Mouse (Mus musculus) C2C12 (cell line): ENCODE measurements around the gene Polr1d. TPM values are rescaled to one million over a fixed set of nuclear protein-coding genes. Genes with fewer than 3 reads are reported as not detected.

Experiments
- H3K27me3 ChIP-seq: one replicate; pipeline ENCODE4 v1.6.1; 2011; ENCODE audit not compliant: control insufficient read depth, insufficient read depth, insufficient read length
- H3K36me3 ChIP-seq: one replicate; pipeline ENCODE4 v1.6.1; 2011; ENCODE audit not compliant: control insufficient read depth, insufficient read depth
- H3K4me3 ChIP-seq: one replicate; pipeline ENCODE4 v1.5.1; 2011; ENCODE audit warnings: mild to moderate bottlenecking, control low read depth; ENCODE audit not compliant: poor library complexity, insufficient read depth, severe bottlenecking
- H3K79me2 ChIP-seq: one replicate; pipeline ENCODE4 v1.6.1; 2011; ENCODE audit not compliant: control insufficient read depth, insufficient read depth
- H3K79me3 ChIP-seq: one replicate; pipeline ENCODE4 v1.6.1; 2011; ENCODE audit warnings: low read depth, control low read depth
- H3ac ChIP-seq: one replicate; pipeline ENCODE3; 2011; ENCODE audit warnings: low read depth; ENCODE audit not compliant: control insufficient read depth, insufficient read length
- CEBPB ChIP-seq: IDR thresholded peaks from one replicate; pipeline ENCODE4 v1.6.1; 2011; ENCODE audit warnings: low read depth, mild to moderate bottlenecking, control low read depth, moderate library complexity
- CTCF ChIP-seq: IDR thresholded peaks from one replicate; pipeline ENCODE4 v1.5.1; 2011; ENCODE audit not compliant: control insufficient read depth, insufficient read depth, insufficient read length
- FOSL1 ChIP-seq: IDR thresholded peaks from one replicate; pipeline ENCODE4 v1.8.0; 2011; ENCODE audit warnings: mild to moderate bottlenecking, low read length; ENCODE audit not compliant: poor library complexity, insufficient read depth, severe bottlenecking
- MAX ChIP-seq: IDR thresholded peaks from one replicate; pipeline ENCODE4 v1.6.1; 2011; ENCODE audit warnings: mild to moderate bottlenecking, control low read depth
- MYOD1 ChIP-seq: IDR thresholded peaks from one replicate; pipeline ENCODE4 v1.6.1; 2011; ENCODE audit warnings: low read depth; ENCODE audit not compliant: control insufficient read depth, insufficient read length
- MYOG ChIP-seq: IDR thresholded peaks from one replicate; pipeline ENCODE4 v1.6.1; 2011; ENCODE audit not compliant: control insufficient read depth, insufficient read length; ENCODE audit errors: extremely low read depth
- USF1 ChIP-seq: IDR thresholded peaks from one replicate; pipeline ENCODE4 v1.6.1; 2011; ENCODE audit warnings: low read depth, mild to moderate bottlenecking, control low read depth, moderate library complexity
- polyA plus RNA-seq: library from polyadenylated mRNA; unstranded; fragments of >200 nt; fragmentation: generic; extraction: Trizol; gene quantifications from one replicate; pipeline ENCODE4 v1.2.1, GENCODE M21; 2012; ENCODE audit warnings: missing spikeins

Gene Polr1d
- polyA plus RNA-seq, 1 experiment: 115 TPM

DNA sequence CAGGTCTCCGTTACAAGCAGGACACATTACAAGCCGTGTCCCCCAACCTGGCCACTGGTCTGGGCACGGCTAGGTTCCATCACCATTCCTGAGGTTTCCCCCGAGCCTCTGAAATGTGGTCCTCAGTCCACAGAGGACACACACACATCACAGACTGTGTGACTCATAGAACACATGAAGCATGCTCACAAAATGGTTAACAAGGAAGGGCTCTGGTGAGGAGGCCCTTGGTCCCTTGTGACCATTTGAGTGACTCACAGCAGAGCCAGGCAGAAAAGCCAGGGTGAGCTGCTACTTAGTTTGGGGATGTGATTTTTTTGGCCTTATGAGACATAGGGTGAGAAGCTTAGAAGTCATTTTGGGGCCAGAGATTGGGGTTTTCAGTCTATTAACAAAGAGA lies 55.1 kb downstream of the Polr1d start:
- H3K4me3 ChIP-seq: no peak overlapping the region
- H3K27me3 ChIP-seq: no peaks in the 10 kb centered on the region
- no peaks in the 10 kb centered on the region for H3K79me3 ChIP-seq
- H3K36me3 ChIP-seq: no peaks in the 10 kb centered on the region
- no peak overlapping the region for H3ac ChIP-seq
- H3K79me2 ChIP-seq: no peaks in the 10 kb centered on the region
- TF ChIP-seq CEBPB: no peak
- TF ChIP-seq CTCF: no peak
- peak; percentile 79 for TF ChIP-seq FOSL1
- peak; percentile 71 for TF ChIP-seq MAX
- TF ChIP-seq MYOG: no peak
- TF ChIP-seq MYOD1: peak; percentile 10
- TF ChIP-seq USF1: no peak

DNA sequence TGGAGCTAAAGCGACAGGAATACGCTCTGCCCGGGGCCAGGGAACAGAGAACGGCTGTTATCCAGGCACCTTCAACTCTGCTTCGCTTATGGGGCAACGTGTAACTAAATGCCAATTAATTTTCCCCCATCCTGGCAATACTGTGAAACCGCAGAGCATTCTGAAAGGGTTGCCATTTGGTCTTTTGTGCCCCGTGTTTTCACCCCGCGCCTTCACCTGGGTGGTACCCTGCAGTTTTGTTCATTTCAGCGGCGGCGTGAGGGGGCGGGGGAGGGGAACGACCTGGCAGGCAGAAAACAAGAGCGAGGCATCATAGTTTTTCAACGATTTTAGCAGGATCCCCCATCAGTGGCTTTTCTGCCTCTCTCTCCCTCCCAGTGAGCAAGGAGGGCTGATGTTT lies 56.8 kb downstream of the Polr1d start:
- Histone ChIP-seq H3K27me3 (no peaks in the 10 kb centered on the region), H3K36me3 (no peaks in the 10 kb centered on the region), H3ac (no peak overlapping the region), H3K79me2 (no peaks in the 10 kb centered on the region), H3K79me3 (no peaks in the 10 kb centered on the region), H3K4me3 (no peak overlapping the region)
- no peak for TF ChIP-seq MYOD1
- TF ChIP-seq CTCF: no peak
- no peak for TF ChIP-seq MAX
- no peak for TF ChIP-seq USF1
- TF ChIP-seq CEBPB: no peak
- no peak for TF ChIP-seq MYOG
- TF ChIP-seq FOSL1: no peak

DNA sequence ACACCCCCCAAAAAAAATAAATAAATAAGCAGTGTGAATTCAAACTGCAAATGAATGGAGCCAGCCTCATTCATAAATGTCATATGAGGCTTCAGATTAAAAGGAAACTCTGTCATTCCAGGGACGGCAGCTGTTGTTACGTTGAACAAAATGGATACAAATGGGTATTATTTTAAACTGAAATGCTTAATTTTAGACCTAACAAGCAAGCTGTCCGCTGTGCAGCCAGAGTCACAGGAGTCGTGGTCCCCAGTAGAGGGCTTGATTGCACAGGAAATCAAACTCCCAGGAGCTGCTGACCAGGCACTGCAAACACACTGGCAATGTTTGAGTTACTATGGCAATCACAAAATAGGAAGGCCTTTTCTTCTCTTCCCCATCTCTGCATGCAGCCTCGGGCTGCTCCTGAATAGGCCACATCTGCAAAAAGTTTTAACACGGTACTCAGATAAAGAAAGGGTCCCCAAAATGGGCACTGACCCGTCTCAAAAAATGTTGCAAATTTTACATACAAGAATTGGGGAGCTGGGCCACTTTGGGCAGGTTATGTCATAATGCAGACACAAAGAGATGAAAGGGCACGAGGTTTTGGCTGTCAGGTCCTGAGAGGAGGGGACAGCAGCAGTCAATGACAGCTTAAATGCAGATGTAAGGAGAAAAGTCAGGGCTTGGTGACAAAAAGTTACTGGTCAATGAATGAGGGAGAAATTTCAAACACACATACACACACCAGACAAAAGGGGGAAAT lies 57.7 kb downstream of the Polr1d start:
- no peak for TF ChIP-seq CTCF
- no peak for TF ChIP-seq CEBPB
- TF ChIP-seq MYOD1: no peak
- TF ChIP-seq MAX: no peak
- no peak for TF ChIP-seq FOSL1
- TF ChIP-seq USF1: no peak
- no peak for TF ChIP-seq MYOG
- Histone ChIP-seq H3K79me2 (no peaks in the 10 kb centered on the region), H3K4me3 (no peak overlapping the region)

DNA sequence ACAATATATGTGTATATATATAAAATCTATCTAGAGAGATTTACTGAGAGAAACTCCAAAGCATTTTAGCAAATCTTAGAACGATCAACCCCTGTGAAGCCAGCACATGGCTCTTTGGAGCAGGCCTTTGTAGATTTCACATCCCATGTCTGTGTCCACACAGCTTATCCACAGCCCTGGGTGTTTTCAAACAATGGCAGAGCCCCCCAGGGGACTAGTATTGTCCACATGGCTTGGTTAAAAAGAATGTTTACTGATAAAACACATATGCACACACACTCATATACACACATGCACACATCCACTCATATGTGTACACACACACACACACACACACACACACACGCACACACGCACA lies 58.2 kb downstream of the Polr1d start:
- TF ChIP-seq FOSL1 (no peak), USF1 (no peak), CEBPB (no peak), CTCF (no peak), MYOD1 (no peak), MAX (no peak), MYOG (no peak)
- Histone ChIP-seq H3K4me3 (no peak overlapping the region), H3K27me3 (no peaks in the 10 kb centered on the region), H3K36me3 (no peaks in the 10 kb centered on the region), H3ac (no peak overlapping the region), H3K79me3 (no peaks in the 10 kb centered on the region), H3K79me2 (no peaks in the 10 kb centered on the region)

More for the DNA sequence above, 57.7 kb downstream of the Polr1d start:
- Histone ChIP-seq H3K27me3 (no peaks in the 10 kb centered on the region), H3K79me3 (no peaks in the 10 kb centered on the region), H3ac (no peak overlapping the region), H3K36me3 (no peaks in the 10 kb centered on the region)

DNA sequence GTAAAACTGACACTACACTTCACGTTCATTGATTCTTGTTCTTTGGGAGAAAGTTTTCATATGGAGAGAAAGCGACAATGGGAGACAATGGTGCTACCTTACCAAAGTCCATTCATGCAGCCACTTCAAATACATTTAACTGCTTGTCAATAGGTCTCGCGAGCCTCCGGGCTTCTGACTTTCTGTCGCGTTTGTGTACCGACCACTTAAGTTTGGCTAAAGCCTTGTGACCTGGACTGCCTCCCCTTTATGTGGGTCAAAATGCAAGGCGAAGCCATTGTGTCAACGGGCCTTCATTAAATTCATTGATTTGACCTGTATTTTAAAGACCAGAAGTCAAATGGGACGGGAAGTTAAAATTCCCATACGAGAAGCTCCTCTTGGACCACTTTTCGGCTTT lies 59.1 kb downstream of the Polr1d start:
- TF ChIP-seq MYOD1 (no peak), FOSL1 (no peak), CTCF (no peak), CEBPB (no peak), MYOG (no peak), MAX (no peak), USF1 (no peak)
- Histone ChIP-seq H3K79me3 (no peaks in the 10 kb centered on the region), H3K4me3 (no peak overlapping the region), H3K27me3 (no peaks in the 10 kb centered on the region), H3ac (no peak overlapping the region), H3K79me2 (no peaks in the 10 kb centered on the region), H3K36me3 (no peaks in the 10 kb centered on the region)

DNA sequence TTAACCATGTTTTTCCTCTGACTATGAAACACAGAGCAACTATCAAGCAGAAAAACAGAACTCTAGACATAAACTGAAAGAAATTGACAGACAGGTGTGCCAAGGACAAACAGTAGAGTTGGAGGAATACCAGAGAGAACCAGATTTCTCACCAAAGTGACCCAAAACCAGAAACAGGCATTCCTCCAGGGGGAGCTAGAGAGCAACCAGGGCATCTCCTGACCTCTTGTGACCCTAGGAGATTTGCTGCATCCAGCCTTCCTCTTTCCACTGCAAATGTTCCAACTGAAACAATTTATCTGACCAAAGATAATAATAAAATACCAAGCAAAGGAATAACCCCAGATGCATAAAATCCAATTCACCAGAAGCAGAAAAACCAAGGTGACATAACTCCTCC lies 70.5 kb downstream of the Polr1d start:
- no peak for TF ChIP-seq CTCF
- no peak for TF ChIP-seq FOSL1
- no peak for TF ChIP-seq USF1
- TF ChIP-seq MAX: no peak
- no peak for TF ChIP-seq MYOD1
- no peak for TF ChIP-seq MYOG
- no peaks in the 10 kb centered on the region for H3K79me3 ChIP-seq
- H3ac ChIP-seq: no peak overlapping the region
- no peaks in the 10 kb centered on the region for H3K79me2 ChIP-seq
- H3K4me3 ChIP-seq: no peak overlapping the region
- no peaks in the 10 kb centered on the region for H3K36me3 ChIP-seq
- peaks cover 11% of the 10 kb centered on the region for H3K27me3 ChIP-seq
